Mouse (Mus musculus): ENCODE results near the gene Rptor. TPM values are rescaled to one million over a fixed set of nuclear protein-coding genes. Genes with fewer than 3 reads are reported as not detected.

The Rptor gene
- total RNA-seq, 2 experiments from 2014 or later = 24.9 to 32.5 TPM

- intact Hi-C loops (cut with DNase I) = no loop called here
- no peak for DNase-seq
- no peak overlapping the region for H3K4me3 ChIP-seq
- TF ChIP-seq CTCF (IDR thresholded peaks at IDR 0.05) = no peak
- peak overlapping the region; percentile 48 for H3K27ac ChIP-seq
Measured at GRCm38 (mm10) chr11:119929603-119930265, 327.0 kb downstream of the Rptor start.

- peak overlapping the region; percentile 40 for H3K27ac ChIP-seq
- intact Hi-C loops (cut with DNase I) = no loop called here
- H3K4me3 ChIP-seq = no peak overlapping the region
- TF ChIP-seq CTCF (IDR thresholded peaks at IDR 0.05) = no peak
- DNase-seq = no peak
Measured at GRCm38 (mm10) chr11:119931809-119932208, 329.1 kb downstream of the Rptor start.

- no peak overlapping the region for H3K4me3 ChIP-seq
- H3K27ac ChIP-seq = peak overlapping the region; percentile 49; the same call in 1 of the 2 replicates
- intact Hi-C loops (cut with DNase I) = loop anchor here (1.0 kb wide), 1 partner anchor 13 kb away; no protein-coding TSS in a partner anchor
- peak; percentile 76 for DNase-seq
- TF ChIP-seq CTCF (IDR thresholded peaks at IDR 0.05) = no peak
Measured at GRCm38 (mm10) chr11:119933142-119933541, 330.4 kb downstream of the Rptor start.

GRCm38 (mm10) chr11:119933819-119934583, 331.3 kb downstream of the Rptor start:
- H3K27ac ChIP-seq = peak overlapping the region; percentile 49; the same call in 1 of the 2 replicates
- no peak for TF ChIP-seq CTCF (IDR thresholded peaks at IDR 0.05)
- no peak overlapping the region for H3K4me3 ChIP-seq
- DNase-seq = no peak
- intact Hi-C loops (cut with DNase I) = loop anchor here (1.0 kb wide), 1 partner anchor 14 kb away; no protein-coding TSS in a partner anchor

GRCm38 (mm10) chr11:119934773-119935172, 332.1 kb downstream of the Rptor start:
- no peak overlapping the region for H3K27ac ChIP-seq
- no peak for DNase-seq
- no peak overlapping the region for H3K4me3 ChIP-seq
- intact Hi-C loops (cut with DNase I) = loop anchor here (1.0 kb wide), 1 partner anchor 57 kb away; no protein-coding TSS in a partner anchor
- TF ChIP-seq CTCF (IDR thresholded peaks at IDR 0.05) = no peak

- peak; percentile 80 for DNase-seq
- Histone ChIP-seq H3K4me3 (no peak overlapping the region), H3K27ac (no peak overlapping the region)
- intact Hi-C loops (cut with DNase I) = loop anchor here (1.0 kb wide), 1 partner anchor 56 kb away; no protein-coding TSS in a partner anchor
- TF ChIP-seq CTCF (IDR thresholded peaks at IDR 0.05) = peak; percentile 88
Measured at GRCm38 (mm10) chr11:119935457-119935856, 332.8 kb downstream of the Rptor start.

- no peak for TF ChIP-seq CTCF (IDR thresholded peaks at IDR 0.05)
- intact Hi-C loops (cut with DNase I) = no loop called here
- no peak for DNase-seq
- no peak overlapping the region for H3K4me3 ChIP-seq
- H3K27ac ChIP-seq = no peak overlapping the region
Measured at GRCm38 (mm10) chr11:119936456-119936855, 333.8 kb downstream of the Rptor start.

GRCm38 (mm10) chr11:119937216-119937615, 334.5 kb downstream of the Rptor start:
- intact Hi-C loops (cut with DNase I) = no loop called here
- TF ChIP-seq CTCF (IDR thresholded peaks at IDR 0.05) = no peak
- DNase-seq = no peak
- no peak overlapping the region for H3K4me3 ChIP-seq
- peak overlapping the region; percentile 12; the same call in 1 of the 2 replicates for H3K27ac ChIP-seq

- no peak for DNase-seq
- Histone ChIP-seq H3K4me3 (no peak overlapping the region), H3K27ac (peak overlapping the region; percentile 54)
- no peak for TF ChIP-seq CTCF (IDR thresholded peaks at IDR 0.05)
- intact Hi-C loops (cut with DNase I) = no loop called here
Measured at GRCm38 (mm10) chr11:119937772-119938502, 335.2 kb downstream of the Rptor start.

- Histone ChIP-seq H3K4me3 (no peak overlapping the region), H3K27ac (no peak overlapping the region)
- no peak for TF ChIP-seq CTCF (IDR thresholded peaks at IDR 0.05)
Measured at GRCm38 (mm10) chr11:119939073-119939710, 336.5 kb downstream of the Rptor start.

GRCm38 (mm10) chr11:119939711-119940106, 337.0 kb downstream of the Rptor start:
- intact Hi-C loops (cut with DNase I) = no loop called here
- TF ChIP-seq CTCF (IDR thresholded peaks at IDR 0.05) = no peak
- Histone ChIP-seq H3K27ac (no peak overlapping the region), H3K4me3 (no peak overlapping the region)
- no peak for DNase-seq

More at GRCm38 (mm10) chr11:119939073-119939710, 336.5 kb downstream of the Rptor start:
- no peak for DNase-seq
- intact Hi-C loops (cut with DNase I) = no loop called here

GRCm38 (mm10) chr11:119940142-119940541, 337.4 kb downstream of the Rptor start:
- intact Hi-C loops (cut with DNase I) = no loop called here
- no peak for TF ChIP-seq CTCF (IDR thresholded peaks at IDR 0.05)
- H3K27ac ChIP-seq = no peak overlapping the region
- no peak overlapping the region for H3K4me3 ChIP-seq
- DNase-seq = no peak

All from gastrocnemius, adult 2 months (tissue).